Mouse (Mus musculus) liver, postnatal 0 days (tissue): ENCODE results near the gene Abl1. TPM values are rescaled to one million over a fixed set of nuclear protein-coding genes. Genes with fewer than 3 reads are reported as not detected.

Experiments
- ATAC-seq: fragments of 200-750 bp; cut with Nextera tagmentation; 2 replicates; pipeline ENCODE4 v1.8.0; 2017; ENCODE audit warnings: mild to moderate bottlenecking, moderate library complexity
- DNase-seq: peaks from one replicate; pipeline ENCODE4 v3.0.0-alpha.2; 2016
- H3K27ac ChIP-seq: fragments of 300-500 bp; sonication (generic); 2 replicates; pipeline ENCODE4 v1.5.1; 2014; ENCODE audit warnings: antibody characterized with exemption, moderate library complexity, mild to moderate bottlenecking, low read depth
- H3K27me3 ChIP-seq: fragments of 300-500 bp; sonication (generic); 2 replicates; pipeline ENCODE4 v1.6.1; 2014; ENCODE audit warnings: low read length, control low read depth, mixed read lengths; ENCODE audit not compliant: insufficient read depth
- H3K36me3 ChIP-seq: fragments of 300-500 bp; sonication (generic); replicated peaks from 2 replicates; pipeline ENCODE4 v1.6.1; 2014; ENCODE audit warnings: mild to moderate bottlenecking, control low read depth, low read length, moderate library complexity, mixed read lengths; ENCODE audit not compliant: insufficient read depth
- H3K4me1 ChIP-seq: fragments of 300-500 bp; sonication (generic); 2 replicates; pipeline ENCODE4 v1.6.1; 2014; ENCODE audit warnings: antibody characterized with exemption, mild to moderate bottlenecking, control low read depth; ENCODE audit not compliant: insufficient read depth
- H3K4me2 ChIP-seq: fragments of 300-500 bp; sonication (generic); 2 replicates; pipeline ENCODE4 v1.6.1; 2014; ENCODE audit warnings: low read depth, mild to moderate bottlenecking, low read length, moderate library complexity, mixed read lengths
- H3K4me3 ChIP-seq: fragments of 300-500 bp; sonication (generic); 2 replicates; pipeline ENCODE4 v1.5.1; 2014; ENCODE audit warnings: low read depth, low read length
- H3K9ac ChIP-seq: fragments of 300-500 bp; sonication (generic); replicated peaks from 2 replicates; pipeline ENCODE4 v1.6.1; 2014; ENCODE audit warnings: mild to moderate bottlenecking, moderate library complexity
- H3K9me3 ChIP-seq: fragments of 300-500 bp; sonication (generic); 2 replicates; pipeline ENCODE4 v1.6.1; 2016; ENCODE audit warnings: mild to moderate bottlenecking, control low read depth, low read length, mixed read lengths
- CTCF ChIP-seq: sonication (generic); IDR thresholded peaks from 2 replicates; pipeline ENCODE4 v1.5.1; 2016; ENCODE audit warnings: antibody characterized with exemption, low read depth
- EP300 ChIP-seq: IDR thresholded peaks from 2 replicates; pipeline ENCODE4 v1.6.1; 2016; ENCODE audit warnings: antibody characterized with exemption, low read depth, mild to moderate bottlenecking
- WGBS: fragments of 180-500 bp; shearing (Covaris S2); extraction: QIAGEN DNeasy Blood & Tissue Kit; methylation state at CpG from one replicate; pipeline ENCODE4 v1.1.7; 2014; ENCODE audit not compliant: insufficient replicate concordance; 5-methylcytosine and 5-hydroxymethylcytosine counted together
- polyA plus RNA-seq: library from polyadenylated mRNA; unstranded; fragments of >200 nt; fragmentation: Nextera tagmentation; extraction: Ambion mirVana; gene quantifications from 2 replicates; pipeline ENCODE4 v1.2.1, GENCODE M21; 2015

The Abl1 gene
- polyA plus RNA-seq, 1 experiment from 2014 or later: 4.1 TPM

DNA sequence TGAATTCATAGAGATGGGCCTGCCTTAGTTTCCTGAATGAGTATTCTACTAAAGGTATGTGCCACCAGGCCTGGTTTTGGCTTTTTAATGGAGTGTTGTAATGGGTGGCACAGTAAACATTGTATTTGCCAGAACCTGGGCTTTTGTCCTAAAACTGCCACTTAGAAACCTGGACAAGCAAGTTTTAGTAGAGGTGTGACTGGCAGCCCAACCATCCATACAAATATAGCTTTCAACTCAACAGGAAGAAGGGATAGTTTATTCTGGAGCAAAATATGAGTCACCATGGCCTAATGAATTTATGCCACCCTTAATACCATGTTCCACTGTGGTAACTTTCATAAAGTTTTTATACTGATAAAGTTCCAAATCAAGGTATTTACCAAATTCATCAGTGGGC lies 15.1 kb downstream of the Abl1 start:
- ATAC-seq (no peak), DNase-seq (no peak)
- no peak overlapping the region for H3K4me2 ChIP-seq
- H3K4me1 ChIP-seq: no peaks in the 10 kb centered on the region; the same call in 1 of the 2 replicates
- no peaks in the 10 kb centered on the region; the same call in 1 of the 2 replicates for H3K36me3 ChIP-seq
- H3K27ac ChIP-seq: no peak overlapping the region
- H3K4me3 ChIP-seq: no peak overlapping the region
- H3K27me3 ChIP-seq: no peaks in the 10 kb centered on the region
- H3K9ac ChIP-seq: no peak overlapping the region
- no peaks in the 10 kb centered on the region for H3K9me3 ChIP-seq
- no peak for TF ChIP-seq EP300
- TF ChIP-seq CTCF: no peak

GRCm38 (mm10) chr2:31705914-31706313 lies 17.7 kb downstream of the Abl1 start:
- no peak for TF ChIP-seq CTCF
- TF ChIP-seq EP300: no peak
- Histone ChIP-seq H3K4me2 (no peak overlapping the region), H3K27me3 (no peaks in the 10 kb centered on the region), H3K4me3 (no peak overlapping the region), H3K9ac (no peak overlapping the region), H3K4me1 (no peaks in the 10 kb centered on the region; the same call in 1 of the 2 replicates), H3K36me3 (no peaks in the 10 kb centered on the region; the same call in 1 of the 2 replicates), H3K9me3 (no peaks in the 10 kb centered on the region), H3K27ac (no peak overlapping the region)
- no peak for DNase-seq
- no peak for ATAC-seq

GRCm38 (mm10) chr2:31706531-31706930 lies 18.4 kb downstream of the Abl1 start:
- no peaks in the 10 kb centered on the region for H3K27me3 ChIP-seq
- WGBS: 19% methylated on average over 2 of the region's 2 CpGs
- peaks cover 1% of the 10 kb centered on the region; the same call in 1 of the 2 replicates for H3K36me3 ChIP-seq
- no peak overlapping the region for H3K4me3 ChIP-seq
- H3K4me2 ChIP-seq: no peak overlapping the region
- TF ChIP-seq EP300: no peak
- TF ChIP-seq CTCF: no peak
- no peak overlapping the region for H3K9ac ChIP-seq
- no peaks in the 10 kb centered on the region; the same call in 1 of the 2 replicates for H3K4me1 ChIP-seq
- DNase-seq: no peak
- no peaks in the 10 kb centered on the region for H3K9me3 ChIP-seq
- ATAC-seq: no peak
- H3K27ac ChIP-seq: no peak overlapping the region

- 78% methylated on average over 2 of the region's 2 CpGs for WGBS
- H3K9me3 ChIP-seq: no peaks in the 10 kb centered on the region
- no peak overlapping the region for H3K4me3 ChIP-seq
- DNase-seq: no peak
- H3K27me3 ChIP-seq: no peaks in the 10 kb centered on the region
- 0 out of 2 replicates have a peak, but pooled peaks cover 3% of the 10 kb centered on the region for H3K36me3 ChIP-seq
- H3K4me1 ChIP-seq: no peaks in the 10 kb centered on the region
- no peak overlapping the region for H3K27ac ChIP-seq
- no peak overlapping the region for H3K9ac ChIP-seq
- no peak for ATAC-seq
- no peak overlapping the region for H3K4me2 ChIP-seq
- TF ChIP-seq CTCF (no peak), EP300 (no peak)
Observed at GRCm38 (mm10) chr2:31712716-31713115, 24.5 kb downstream of the Abl1 start.

DNA sequence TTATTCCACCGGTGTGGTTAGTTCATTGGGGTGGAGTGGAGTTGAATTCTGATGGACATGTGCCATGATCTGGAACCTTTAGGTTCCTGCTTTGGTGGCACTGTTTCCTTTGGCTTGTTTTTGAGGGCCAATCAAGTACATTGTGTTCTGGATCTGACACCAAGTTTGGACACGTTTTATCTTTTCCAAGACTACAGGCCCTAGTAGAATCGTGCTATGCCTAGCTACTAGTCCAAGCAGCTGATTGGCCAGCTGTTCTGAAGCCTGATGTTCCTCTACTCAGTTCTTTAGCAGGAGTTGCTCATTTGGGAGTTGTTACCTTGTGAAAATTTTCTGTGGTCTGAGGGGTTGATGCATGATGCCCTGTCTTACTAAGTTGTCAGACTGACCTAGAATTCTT lies 25.6 kb downstream of the Abl1 start:
- TF ChIP-seq EP300: no peak
- TF ChIP-seq CTCF: no peak
- WGBS: 74% methylated on average over 3 of the region's 3 CpGs
- H3K27me3 ChIP-seq: no peaks in the 10 kb centered on the region
- H3K4me3 ChIP-seq: no peak overlapping the region
- no peak for ATAC-seq
- H3K27ac ChIP-seq: no peak overlapping the region
- H3K4me2 ChIP-seq: no peak overlapping the region
- H3K4me1 ChIP-seq: 0 out of 2 replicates have a peak, but pooled peaks cover under 1% of the 10 kb centered on the region
- 0 out of 2 replicates have a peak, but pooled peaks cover 3% of the 10 kb centered on the region for H3K36me3 ChIP-seq
- DNase-seq: no peak
- H3K9me3 ChIP-seq: no peaks in the 10 kb centered on the region
- no peak overlapping the region for H3K9ac ChIP-seq

DNA sequence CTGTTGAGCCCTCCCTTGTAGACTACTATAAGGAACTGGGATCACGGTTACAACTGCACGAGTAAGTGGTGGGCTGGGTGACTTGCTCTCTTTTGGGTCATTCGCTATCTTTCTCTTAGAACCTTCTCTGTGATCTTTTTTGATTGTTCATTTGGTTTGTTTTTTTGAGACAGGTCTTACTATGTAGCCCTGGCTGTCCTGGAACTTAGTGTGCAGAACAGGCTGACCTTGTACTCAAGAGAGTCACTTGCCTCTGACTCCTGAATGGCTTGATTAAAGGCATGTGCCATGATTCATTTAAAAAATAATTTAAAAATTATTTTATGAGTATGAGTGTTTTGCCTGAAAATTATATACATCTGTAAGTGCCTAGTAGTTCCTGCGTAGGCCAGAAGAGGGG lies 26.6 kb downstream of the Abl1 start:
- no peak overlapping the region for H3K9ac ChIP-seq
- H3K4me2 ChIP-seq: no peak overlapping the region
- ATAC-seq (no peak), DNase-seq (no peak)
- no peaks in the 10 kb centered on the region for H3K9me3 ChIP-seq
- 86% methylated on average over 4 of the region's 4 CpGs for WGBS
- no peak overlapping the region for H3K4me3 ChIP-seq
- peaks cover 5% of the 10 kb centered on the region; the same call in 1 of the 2 replicates for H3K4me1 ChIP-seq
- TF ChIP-seq EP300: no peak
- TF ChIP-seq CTCF: no peak
- no peak overlapping the region for H3K27ac ChIP-seq
- H3K36me3 ChIP-seq: 0 out of 2 replicates have a peak, but pooled peaks cover 3% of the 10 kb centered on the region
- H3K27me3 ChIP-seq: no peaks in the 10 kb centered on the region

- no peak for TF ChIP-seq EP300
- no peak for TF ChIP-seq CTCF
- no peak overlapping the region for H3K4me3 ChIP-seq
- no peak overlapping the region for H3K27ac ChIP-seq
- H3K4me2 ChIP-seq: no peak overlapping the region
- no peak for ATAC-seq
- H3K9me3 ChIP-seq: no peaks in the 10 kb centered on the region
- WGBS: 77% methylated on average over 7 of the region's 7 CpGs
- H3K9ac ChIP-seq: no peak overlapping the region
- H3K27me3 ChIP-seq: no peaks in the 10 kb centered on the region
- no peak for DNase-seq
- 0 out of 2 replicates have a peak, but pooled peaks cover 3% of the 10 kb centered on the region for H3K36me3 ChIP-seq
- H3K4me1 ChIP-seq: peaks cover 13% of the 10 kb centered on the region
Observed at GRCm38 (mm10) chr2:31715985-31716384, 27.8 kb downstream of the Abl1 start.
